Mouse (Mus musculus) liver, postnatal 0 days (tissue): ENCODE results near the gene Nwd1.

ENCODE experiments used
- CTCF ChIP-seq: sonication (generic); IDR thresholded peaks from 2 replicates; pipeline ENCODE4 v1.5.1; 2016; ENCODE audit warnings: antibody characterized with exemption, low read depth
- EP300 ChIP-seq: IDR thresholded peaks from 2 replicates; pipeline ENCODE4 v1.6.1; 2016; ENCODE audit warnings: antibody characterized with exemption, low read depth, mild to moderate bottlenecking

- TF ChIP-seq CTCF (no peak), EP300 (no peak)
Measured at GRCm38 (mm10) chr8:72720541-72720940, 74.0 kb downstream of the Nwd1 start.
